Mouse (Mus musculus) stomach, postnatal 0 days (tissue): ENCODE results near the gene Tcap. TPM values are rescaled to one million over a fixed set of nuclear protein-coding genes. Genes with fewer than 3 reads are reported as not detected.

Experiments
- ATAC-seq: fragments of 200-750 bp; cut with Nextera tagmentation; 2 replicates; pipeline ENCODE4 v1.8.0; 2017; ENCODE audit not compliant: low FRiP score, low TSS enrichment
- DNase-seq: peaks from one replicate; pipeline ENCODE4 v3.0.0-alpha.2; 2016; ENCODE audit warnings: low spot score
- H3K27ac ChIP-seq: fragments of 300-500 bp; sonication (generic); replicated peaks from 2 replicates; pipeline ENCODE4 v1.5.1; 2014; ENCODE audit warnings: mild to moderate bottlenecking, control low read depth
- H3K27me3 ChIP-seq: fragments of 300-500 bp; sonication (generic); 2 replicates; pipeline ENCODE4 v1.6.1; 2014; ENCODE audit warnings: low read length; ENCODE audit not compliant: control insufficient read depth, insufficient read depth
- H3K36me3 ChIP-seq: fragments of 300-500 bp; sonication (generic); 2 replicates; pipeline ENCODE4 v1.6.1; 2014; ENCODE audit warnings: low read length, mixed read lengths; ENCODE audit not compliant: control insufficient read depth, insufficient read depth
- H3K4me1 ChIP-seq: fragments of 300-500 bp; sonication (generic); replicated peaks from 2 replicates; pipeline ENCODE4 v1.6.1; 2014; ENCODE audit warnings: antibody characterized with exemption; ENCODE audit not compliant: control insufficient read depth, insufficient read depth
- H3K4me2 ChIP-seq: fragments of 300-500 bp; sonication (generic); replicated peaks from 2 replicates; pipeline ENCODE4 v1.6.1; 2014; ENCODE audit warnings: low read depth, mild to moderate bottlenecking, control low read depth, moderate library complexity
- H3K4me3 ChIP-seq: fragments of 300-500 bp; sonication (generic); 2 replicates; pipeline ENCODE4 v1.5.1; 2014; ENCODE audit warnings: low read depth, low read length, control low read depth
- H3K9ac ChIP-seq: fragments of 300-500 bp; sonication (generic); 2 replicates; pipeline ENCODE4 v1.6.1; 2014; ENCODE audit warnings: mild to moderate bottlenecking, low read length, control low read depth, mixed read lengths
- H3K9me3 ChIP-seq: fragments of 300-500 bp; sonication (generic); 2 replicates; pipeline ENCODE4 v1.6.1; 2016; ENCODE audit warnings: low read length; ENCODE audit not compliant: control insufficient read depth
- CTCF ChIP-seq: IDR thresholded peaks from 2 replicates; pipeline ENCODE4 v1.5.1; 2016; ENCODE audit warnings: antibody characterized with exemption, low read depth, mild to moderate bottlenecking, moderate library complexity
- EP300 ChIP-seq: optimal IDR thresholded peaks from 2 replicates; pipeline ENCODE3; 2016; ENCODE audit warnings: antibody characterized with exemption
- whole genome bisulfite sequencing: fragments of 180-500 bp; shearing (Covaris S2); extraction: QIAGEN DNeasy Blood & Tissue Kit; methylation state at CpG from one replicate; pipeline ENCODE4 v1.1.7; 2014; 5-methylcytosine and 5-hydroxymethylcytosine counted together
- polyA plus RNA-seq: library from polyadenylated mRNA; unstranded; fragments of >200 nt; fragmentation: Nextera tagmentation; extraction: Ambion mirVana; gene quantifications from 2 replicates; pipeline ENCODE4 v1.2.1, GENCODE M21; 2015

Tcap gene
- polyA plus RNA-seq, 1 experiment from 2014 or later = 0.13 TPM

GRCm38 (mm10) chr11:98357396-98358160, 26.0 kb upstream of the Tcap start:
- Histone ChIP-seq H3K9ac (peak overlapping the region; percentile 53), H3K36me3 (no peaks in the 10 kb centered on the region), H3K4me2 (peak overlapping the region; percentile 72), H3K4me1 (peaks cover 9% of the 10 kb centered on the region), H3K27me3 (no peaks in the 10 kb centered on the region), H3K27ac (peak overlapping the region; percentile 94), H3K4me3 (peak overlapping the region; percentile 70), H3K9me3 (no peaks in the 10 kb centered on the region)
- whole genome bisulfite sequencing = 4% methylated on average over 13 of the region's 13 CpGs
- DNase-seq (no peak), ATAC-seq (peak; percentile 41)
- no peak for TF ChIP-seq EP300
- TF ChIP-seq CTCF = no peak

- Histone ChIP-seq H3K9ac (peak within 1 kb of the TSS; percentile 71), H3K9me3 (no peaks in the 10 kb centered on the region), H3K4me3 (peak within 1 kb of the TSS; percentile 70), H3K27ac (peak within 1 kb of the TSS; percentile 94), H3K4me1 (peaks cover 9% of the 10 kb centered on the region), H3K36me3 (no peaks in the 10 kb centered on the region), H3K27me3 (no peaks in the 10 kb centered on the region), H3K4me2 (peak within 1 kb of the TSS; percentile 72)
- peak; percentile 96 for DNase-seq
- ATAC-seq = peak; percentile 84
- no peak for TF ChIP-seq EP300
- under 1% methylated on average over 50 of the region's 60 CpGs for WGBS
These were observed 25.2 kb upstream of the Tcap start, which contains the start of gene Stard3 for GRCm38 (mm10) chr11:98358161-98359083. Gene Stard3 (plus strand): TSS chr11:98358368.

GRCm38 (mm10) chr11:98360866-98361521, 22.6 kb upstream of the Tcap start:
- Histone ChIP-seq H3K9me3 (no peaks in the 10 kb centered on the region), H3K27ac (peak overlapping the region; percentile 41; the same call in 1 of the 2 replicates), H3K4me3 (no peak overlapping the region), H3K4me2 (peak overlapping the region; percentile 3; the same call in 1 of the 2 replicates), H3K36me3 (no peaks in the 10 kb centered on the region), H3K9ac (peak overlapping the region; percentile 4; the same call in 1 of the 2 replicates), H3K4me1 (peaks cover 9% of the 10 kb centered on the region), H3K27me3 (no peaks in the 10 kb centered on the region)
- no peak for ATAC-seq
- no peak for DNase-seq
- 60% methylated on average over 9 of the region's 9 CpGs for WGBS
- TF ChIP-seq EP300 (no peak), CTCF (no peak)

- 62% methylated on average over 5 of the region's 5 CpGs for WGBS
- TF ChIP-seq EP300 = no peak
- TF ChIP-seq CTCF = no peak
These were observed 19.8 kb upstream of the Tcap start for GRCm38 (mm10) chr11:98363817-98364216.

GRCm38 (mm10) chr11:98364410-98364809, 19.2 kb upstream of the Tcap start:
- H3K27ac ChIP-seq = no peak overlapping the region
- no peak overlapping the region for H3K9ac ChIP-seq
- WGBS = 81% methylated on average over 5 of the region's 5 CpGs

More at GRCm38 (mm10) chr11:98363817-98364216, 19.8 kb upstream of the Tcap start:
- H3K4me3 ChIP-seq = no peak overlapping the region
- no peak overlapping the region for H3K27ac ChIP-seq
- H3K9ac ChIP-seq = no peak overlapping the region
- H3K36me3 ChIP-seq = no peaks in the 10 kb centered on the region
- H3K4me2 ChIP-seq = no peak overlapping the region
- H3K27me3 ChIP-seq = no peaks in the 10 kb centered on the region
- H3K4me1 ChIP-seq = peaks cover 5% of the 10 kb centered on the region; the same call in 1 of the 2 replicates
- no peak for ATAC-seq
- DNase-seq = no peak
- H3K9me3 ChIP-seq = no peaks in the 10 kb centered on the region

More at GRCm38 (mm10) chr11:98364410-98364809, 19.2 kb upstream of the Tcap start:
- TF ChIP-seq EP300 (no peak), CTCF (no peak)
- Histone ChIP-seq H3K27me3 (no peaks in the 10 kb centered on the region), H3K4me3 (no peak overlapping the region), H3K4me2 (no peak overlapping the region), H3K4me1 (0 out of 2 replicates have a peak, but pooled peaks cover 3% of the 10 kb centered on the region), H3K9me3 (no peaks in the 10 kb centered on the region), H3K36me3 (no peaks in the 10 kb centered on the region)
- ATAC-seq (no peak), DNase-seq (no peak)
